Mouse (Mus musculus) small intestine, adult 2 months (tissue): ENCODE results near the gene Hnrnpu.

Source experiments
- CTCF ChIP-seq: fragments of 200-500 bp; IDR thresholded peaks from 2 replicates; pipeline ENCODE4 v1.5.1; 2012; ENCODE audit warnings: low read depth, mild to moderate bottlenecking, control low read depth, inconsistent platforms, low read length, moderate library complexity, mixed read lengths; ENCODE audit not compliant: insufficient replicate concordance, insufficient read length; ENCODE audit errors: extremely low read depth
- POLR2A ChIP-seq: fragments of 200-500 bp; IDR thresholded peaks from 2 replicates; pipeline ENCODE4 v1.6.1; 2012; ENCODE audit warnings: low read depth, mild to moderate bottlenecking, control low read depth, inconsistent platforms, low read length, moderate library complexity

GRCm38 (mm10) chr1:178360702-178361101, 23.1 kb upstream of the Hnrnpu start:
- TF ChIP-seq CTCF (no peak), POLR2A (no peak)
